Mouse (Mus musculus) adrenal gland, postnatal 0 days (tissue): Measurements from ENCODE around the gene S100a8. TPM values are rescaled to one million over a fixed set of nuclear protein-coding genes. Genes with fewer than 3 reads are reported as not detected.

Experiments
- polyA plus RNA-seq: library from polyadenylated mRNA; unstranded; fragments of >200 nt; fragmentation: Nextera tagmentation; extraction: Ambion mirVana; gene quantifications from 2 replicates; pipeline ENCODE4 v1.2.1, GENCODE M21; 2015

S100a8 gene
- 251 and 562 TPM in 2 replicates for polyA plus RNA-seq

GRCm38 (mm10) chr3:90668846-90669245 is at the start of gene S100a8:
TSS of gene S100a8 (plus strand) at chr3:90668978.

DNA sequence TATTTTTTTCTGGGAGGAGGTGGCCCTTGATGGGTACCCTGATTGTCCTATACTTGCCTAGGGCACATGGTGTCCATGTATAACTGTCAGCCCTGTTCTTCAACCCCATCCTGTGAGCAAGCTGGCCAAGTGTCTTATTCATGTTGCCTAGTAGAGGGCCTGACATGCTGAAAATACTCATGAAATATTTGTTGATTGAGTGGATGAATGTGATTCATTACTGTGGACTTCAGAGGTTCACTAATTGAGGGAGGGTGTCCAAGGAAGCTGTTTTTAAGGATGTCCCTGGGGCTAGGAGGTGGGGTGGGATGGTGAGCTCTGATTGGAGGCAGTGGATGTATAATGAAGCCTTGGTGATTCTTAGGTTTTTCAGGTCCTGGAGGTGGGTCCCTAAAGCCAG is 15.1 kb upstream of the S100a8 start, which contains the start of gene S100a7a:
TSS of gene S100a7a (plus strand) at position 301 of the 400 bp plus-strand sequence.

DNA sequence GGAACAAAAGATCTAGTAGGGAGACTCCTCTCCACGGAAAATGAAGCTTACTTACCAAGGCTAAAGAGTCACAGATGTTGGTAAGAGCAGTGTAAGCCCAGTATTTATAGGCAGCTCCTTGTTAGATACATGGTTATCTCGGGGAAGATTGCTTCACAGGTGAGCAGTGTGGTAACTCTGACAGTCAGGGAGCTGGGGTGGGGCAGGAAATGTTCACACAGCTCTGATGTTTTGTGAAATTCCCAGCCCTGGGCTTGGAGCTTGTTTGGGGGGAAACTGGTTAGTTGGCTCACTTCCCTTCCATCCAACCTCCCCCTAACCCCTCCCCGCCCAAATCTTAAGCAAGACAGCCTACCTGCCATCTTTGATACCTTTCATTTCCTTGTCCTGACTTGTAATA is 26.8 kb downstream of the S100a8 start, which contains the start of gene S100a9:
TSS of gene S100a9 (minus strand) at position 109 of the 400 bp plus-strand sequence.

Other genes with a start within 250 kb of the S100a8 start
- gene Ints3, start 235.4 kb upstream of the S100a8 start, polyA plus RNA-seq, result 15.3 and 25.4 TPM in 2 replicates
- 20.6 and 53.8 TPM in 2 replicates for gene Npr1, start 203.1 kb upstream of the S100a8 start, polyA plus RNA-seq
- gene Ilf2, start 192.9 kb upstream of the S100a8 start, polyA plus RNA-seq, result 77.1 and 81.3 TPM in 2 replicates
- gene Snapin, start 177.9 kb upstream of the S100a8 start, polyA plus RNA-seq, result 90.4 and 135 TPM in 2 replicates
- gene Chtop, start 159.5 kb upstream of the S100a8 start, polyA plus RNA-seq, result 74.9 and 87.8 TPM in 2 replicates
- 127 and 178 TPM in 2 replicates for gene S100a1, start 154.6 kb upstream of the S100a8 start, polyA plus RNA-seq
- 73.1 and 107 TPM in 2 replicates for gene S100a13, start 154.5 kb upstream of the S100a8 start, polyA plus RNA-seq
- 0.50 and 0.77 TPM in 2 replicates for gene S100a14, start 142.1 kb upstream of the S100a8 start, polyA plus RNA-seq
- 126 and 159 TPM in 2 replicates for gene S100a16, start 131.7 kb upstream of the S100a8 start, polyA plus RNA-seq
- gene S100a3, start 108.4 kb upstream of the S100a8 start, polyA plus RNA-seq, result 0.11 and 0.14 TPM in 2 replicates
- not detected in 2 replicates for gene S100a2, start 78.7 kb upstream of the S100a8 start, polyA plus RNA-seq
- gene Gm42674, start 67.1 kb upstream of the S100a8 start, polyA plus RNA-seq, result not detected in 2 replicates
- gene S100a4, start 65.2 kb upstream of the S100a8 start, polyA plus RNA-seq, result 18.8 and 23.1 TPM in 2 replicates
- not detected in 2 replicates for gene S100a5, start 60.5 kb upstream of the S100a8 start, polyA plus RNA-seq
- 423 and 740 TPM in 2 replicates for gene S100a6, start 56.1 kb upstream of the S100a8 start, polyA plus RNA-seq
- gene S100a7a, start 15.0 kb upstream of the S100a8 start, polyA plus RNA-seq, result 0.10 and 0.22 TPM in 2 replicates
- 163 and 345 TPM in 2 replicates for gene S100a9, start 26.7 kb downstream of the S100a8 start, polyA plus RNA-seq
- gene Pglyrp4, start 57.9 kb downstream of the S100a8 start, polyA plus RNA-seq, result not detected in 2 replicates
- gene Gm5849, start 108.9 kb downstream of the S100a8 start, polyA plus RNA-seq, result not detected in 2 replicates